Mouse (Mus musculus) thymus, adult 2 months (tissue): ENCODE measurements around the gene Trp53tg5. TPM values are rescaled to one million over a fixed set of nuclear protein-coding genes. Genes with fewer than 3 reads are reported as not detected.

Experiments used
- DNase-seq: peaks from one replicate; pipeline ENCODE4 v3.0.0; 2021
- H3K27ac ChIP-seq: fragments of 200-500 bp; 2 replicates; pipeline ENCODE4 v1.5.1; 2012; ENCODE audit warnings: low read length, control low read depth; ENCODE audit not compliant: control insufficient read depth, insufficient read depth
- H3K27me3 ChIP-seq: fragments of 200-500 bp; 2 replicates; pipeline ENCODE4 v1.6.1; 2012; ENCODE audit warnings: mild to moderate bottlenecking, low read length, moderate library complexity, mixed read lengths; ENCODE audit not compliant: control insufficient read depth, insufficient read depth
- H3K36me3 ChIP-seq: fragments of 200-500 bp; 2 replicates; pipeline ENCODE4 v1.6.1; 2012; ENCODE audit warnings: mild to moderate bottlenecking, low read length, moderate library complexity; ENCODE audit not compliant: control insufficient read depth, insufficient read depth
- H3K4me1 ChIP-seq: fragments of 200-500 bp; replicated peaks from 2 replicates; pipeline ENCODE4 v1.6.1; 2012; ENCODE audit warnings: low read length; ENCODE audit not compliant: control insufficient read depth, insufficient read depth
- H3K4me3 ChIP-seq: fragments of 200-500 bp; 2 replicates; pipeline ENCODE4 v1.5.1; 2012; ENCODE audit warnings: mild to moderate bottlenecking, low read length, control low read depth, moderate library complexity; ENCODE audit not compliant: control insufficient read depth, insufficient read depth
- CTCF ChIP-seq: fragments of 200-500 bp; IDR thresholded peaks from 2 replicates; pipeline ENCODE4 v1.5.1; 2012; ENCODE audit warnings: mild to moderate bottlenecking, control low read depth, low read length, moderate library complexity, borderline replicate concordance; ENCODE audit not compliant: control insufficient read depth, poor library complexity, insufficient read depth; ENCODE audit errors: extremely low read depth
- POLR2A ChIP-seq: fragments of 200-500 bp; IDR thresholded peaks from 2 replicates; pipeline ENCODE4 v1.6.1; 2012; ENCODE audit warnings: mild to moderate bottlenecking, low read length, control low read depth, moderate library complexity; ENCODE audit not compliant: control insufficient read depth, poor library complexity, insufficient read depth; ENCODE audit errors: extremely low read depth
- WGBS: fragments of 180-500 bp; shearing (Covaris S2); methylation state at CpG from one replicate; pipeline ENCODE4 v1.1.7; 2018; 5-methylcytosine and 5-hydroxymethylcytosine counted together
- polyA plus RNA-seq: library from polyadenylated mRNA; depleted of rRNA; stranded (reverse); fragments of >200 nt; gene quantifications from 2 replicates; pipeline ENCODE4 v1.2.3, GENCODE M21; 2012

The Trp53tg5 gene
- polyA plus RNA-seq, 1 experiment, result not detected

- Histone ChIP-seq H3K4me3 (no peak overlapping the region), H3K36me3 (no peaks in the 10 kb centered on the region), H3K27me3 (no peaks in the 10 kb centered on the region), H3K4me1 (peaks cover 18% of the 10 kb centered on the region), H3K27ac (no peak overlapping the region)
- WGBS, result 47% methylated on average over 10 of the region's 10 CpGs
- peak; percentile 95 for TF ChIP-seq CTCF
- no peak for TF ChIP-seq POLR2A
- peak; percentile 72 for DNase-seq
Observed at GRCm38 (mm10) chr2:164517485-164518221, 44.1 kb upstream of the Trp53tg5 start.

- no peak overlapping the region for H3K4me3 ChIP-seq
- no peak for DNase-seq
- no peaks in the 10 kb centered on the region for H3K36me3 ChIP-seq
- peaks cover 10% of the 10 kb centered on the region for H3K4me1 ChIP-seq
- TF ChIP-seq POLR2A, result no peak
- TF ChIP-seq CTCF, result no peak
- H3K27me3 ChIP-seq, result no peaks in the 10 kb centered on the region
- no peak overlapping the region for H3K27ac ChIP-seq
- 76% methylated on average over 11 of the region's 11 CpGs for WGBS
Observed at GRCm38 (mm10) chr2:164516592-164516991, 43.1 kb upstream of the Trp53tg5 start.

- Histone ChIP-seq H3K4me3 (no peak overlapping the region), H3K4me1 (peaks cover 5% of the 10 kb centered on the region), H3K36me3 (no peaks in the 10 kb centered on the region), H3K27ac (no peak overlapping the region), H3K27me3 (no peaks in the 10 kb centered on the region)
- DNase-seq, result no peak
- WGBS, result 93% methylated on average over 9 of the region's 9 CpGs
- TF ChIP-seq POLR2A, result no peak
- TF ChIP-seq CTCF, result no peak
Observed at GRCm38 (mm10) chr2:164515897-164516296, 42.4 kb upstream of the Trp53tg5 start.

- Histone ChIP-seq H3K4me3 (no peak overlapping the region), H3K4me1 (no peaks in the 10 kb centered on the region), H3K36me3 (no peaks in the 10 kb centered on the region), H3K27me3 (no peaks in the 10 kb centered on the region), H3K27ac (no peak overlapping the region)
- 87% methylated on average over 3 of the region's 3 CpGs for WGBS
- no peak for TF ChIP-seq CTCF
- no peak for TF ChIP-seq POLR2A
- DNase-seq, result no peak
Observed at GRCm38 (mm10) chr2:164514916-164515315, 41.4 kb upstream of the Trp53tg5 start.

- H3K36me3 ChIP-seq, result no peaks in the 10 kb centered on the region
- no peaks in the 10 kb centered on the region for H3K27me3 ChIP-seq
- no peaks in the 10 kb centered on the region for H3K4me1 ChIP-seq
- TF ChIP-seq CTCF (no peak), POLR2A (no peak)
- H3K27ac ChIP-seq, result no peak overlapping the region
- no peak for DNase-seq
- no peak overlapping the region for H3K4me3 ChIP-seq
- 83% methylated on average over 8 of the region's 8 CpGs for WGBS
Observed at GRCm38 (mm10) chr2:164513389-164513788, 39.9 kb upstream of the Trp53tg5 start.

- DNase-seq, result no peak
- Histone ChIP-seq H3K4me1 (no peaks in the 10 kb centered on the region), H3K27ac (no peak overlapping the region), H3K36me3 (no peaks in the 10 kb centered on the region), H3K4me3 (no peak overlapping the region), H3K27me3 (no peaks in the 10 kb centered on the region)
- 70% methylated on average over 12 of the region's 14 CpGs for WGBS
- TF ChIP-seq POLR2A (no peak), CTCF (no peak)
Observed at GRCm38 (mm10) chr2:164512121-164512909, 38.8 kb upstream of the Trp53tg5 start.
